Mouse (Mus musculus): ENCODE data around the gene Zfp579. TPM values are rescaled to one million over a fixed set of nuclear protein-coding genes. Genes with fewer than 3 reads are reported as not detected.
A peak's percentile ranks its signal among the peaks of the same experiment; 100 is the strongest.

Zfp579 gene
- polyA plus RNA-seq, 1 experiment: 168 TPM

GRCm38 (mm10) chr7:4993347-4993998 lies 2.5 kb downstream of the Zfp579 start:
- TF ChIP-seq CTCF (IDR thresholded peaks at IDR 0.05; ENCODE audit: borderline replicate concordance, extremely low read depth, insufficient read depth, insufficient read length): no peak

DNA sequence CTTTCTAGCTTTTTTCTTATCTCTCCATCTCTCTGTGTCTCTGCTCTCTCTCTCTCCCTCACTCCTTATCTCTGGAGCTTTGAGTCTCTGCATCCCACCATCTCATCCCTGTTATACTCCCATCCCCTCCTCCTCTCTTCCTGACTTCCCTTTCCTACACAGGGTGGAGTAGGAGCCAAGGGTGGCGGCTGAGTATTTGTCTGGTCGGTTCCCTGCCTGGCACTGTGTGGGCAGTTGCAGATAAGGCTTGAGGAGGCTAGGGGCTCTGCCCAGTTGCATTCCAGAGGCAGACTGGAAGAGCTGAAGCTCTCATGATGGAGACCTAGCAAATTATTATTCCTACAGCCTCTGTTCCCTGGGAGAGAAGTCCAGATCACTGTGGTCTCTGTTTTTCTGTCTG lies 7.7 kb downstream of the Zfp579 start:
- TF ChIP-seq POLR2A (IDR thresholded peaks at IDR 0.05; ENCODE audit: borderline replicate concordance, extremely low read depth, insufficient read depth, insufficient read length, poor library complexity, severe bottlenecking) (no peak), CTCF (IDR thresholded peaks at IDR 0.05; ENCODE audit: borderline replicate concordance, extremely low read depth, insufficient read depth, insufficient read length) (no peak)
- DNase-seq (ENCODE audit: low read depth): no peak

More at GRCm38 (mm10) chr7:4993347-4993998, 2.5 kb downstream of the Zfp579 start:
- no peak for DNase-seq (ENCODE audit: low read depth)

GRCm38 (mm10) chr7:4976832-4977231 lies 19.1 kb downstream of the Zfp579 start:
- DNase-seq (ENCODE audit: low read depth): no peak

GRCm38 (mm10) chr7:4975455-4975854 lies 20.5 kb downstream of the Zfp579 start:
- no peak for DNase-seq (ENCODE audit: low read depth)
- TF ChIP-seq CTCF (IDR thresholded peaks at IDR 0.05; ENCODE audit: borderline replicate concordance, extremely low read depth, insufficient read depth, insufficient read length): no peak

More at GRCm38 (mm10) chr7:4976832-4977231, 19.1 kb downstream of the Zfp579 start:
- peak; percentile 14; the same call in 1 of the 2 replicates for TF ChIP-seq CTCF (IDR thresholded peaks at IDR 0.05; ENCODE audit: borderline replicate concordance, extremely low read depth, insufficient read depth, insufficient read length)
- no peak for TF ChIP-seq POLR2A (IDR thresholded peaks at IDR 0.05; ENCODE audit: borderline replicate concordance, extremely low read depth, insufficient read depth, insufficient read length, poor library complexity, severe bottlenecking)

- no peak for DNase-seq (ENCODE audit: low read depth)
- TF ChIP-seq POLR2A (IDR thresholded peaks at IDR 0.05; ENCODE audit: borderline replicate concordance, extremely low read depth, insufficient read depth, insufficient read length, poor library complexity, severe bottlenecking) (no peak), CTCF (IDR thresholded peaks at IDR 0.05; ENCODE audit: borderline replicate concordance, extremely low read depth, insufficient read depth, insufficient read length) (no peak)
Observed at GRCm38 (mm10) chr7:4972321-4973047, 23.5 kb downstream of the Zfp579 start.

GRCm38 (mm10) chr7:4971710-4972109 lies 24.2 kb downstream of the Zfp579 start:
- no peak for DNase-seq (ENCODE audit: low read depth)
- TF ChIP-seq CTCF (IDR thresholded peaks at IDR 0.05; ENCODE audit: borderline replicate concordance, extremely low read depth, insufficient read depth, insufficient read length): no peak
- TF ChIP-seq POLR2A (IDR thresholded peaks at IDR 0.05; ENCODE audit: borderline replicate concordance, extremely low read depth, insufficient read depth, insufficient read length, poor library complexity, severe bottlenecking): no peak

- no peak for TF ChIP-seq CTCF (IDR thresholded peaks at IDR 0.05; ENCODE audit: borderline replicate concordance, extremely low read depth, insufficient read depth, insufficient read length)
- no peak for TF ChIP-seq POLR2A (IDR thresholded peaks at IDR 0.05; ENCODE audit: borderline replicate concordance, extremely low read depth, insufficient read depth, insufficient read length, poor library complexity, severe bottlenecking)
- DNase-seq (ENCODE audit: low read depth): no peak
Observed at GRCm38 (mm10) chr7:4971068-4971467, 24.9 kb downstream of the Zfp579 start, which contains the start of gene Sbk3. Sbk3 (minus strand) TSS chr7:4971168.

GRCm38 (mm10) chr7:4964988-4965387 lies 31.0 kb downstream of the Zfp579 start:
- DNase-seq (ENCODE audit: low read depth): no peak
- TF ChIP-seq CTCF (IDR thresholded peaks at IDR 0.05; ENCODE audit: borderline replicate concordance, extremely low read depth, insufficient read depth, insufficient read length) (no peak), POLR2A (IDR thresholded peaks at IDR 0.05; ENCODE audit: borderline replicate concordance, extremely low read depth, insufficient read depth, insufficient read length, poor library complexity, severe bottlenecking) (no peak)

GRCm38 (mm10) chr7:4964272-4964671 lies 31.7 kb downstream of the Zfp579 start, which contains the start of gene Sbk2:
Sbk2 (minus strand) TSS chr7:4964406.
- no peak for TF ChIP-seq POLR2A (IDR thresholded peaks at IDR 0.05; ENCODE audit: borderline replicate concordance, extremely low read depth, insufficient read depth, insufficient read length, poor library complexity, severe bottlenecking)
- TF ChIP-seq CTCF (IDR thresholded peaks at IDR 0.05; ENCODE audit: borderline replicate concordance, extremely low read depth, insufficient read depth, insufficient read length): peak; percentile 60

DNA sequence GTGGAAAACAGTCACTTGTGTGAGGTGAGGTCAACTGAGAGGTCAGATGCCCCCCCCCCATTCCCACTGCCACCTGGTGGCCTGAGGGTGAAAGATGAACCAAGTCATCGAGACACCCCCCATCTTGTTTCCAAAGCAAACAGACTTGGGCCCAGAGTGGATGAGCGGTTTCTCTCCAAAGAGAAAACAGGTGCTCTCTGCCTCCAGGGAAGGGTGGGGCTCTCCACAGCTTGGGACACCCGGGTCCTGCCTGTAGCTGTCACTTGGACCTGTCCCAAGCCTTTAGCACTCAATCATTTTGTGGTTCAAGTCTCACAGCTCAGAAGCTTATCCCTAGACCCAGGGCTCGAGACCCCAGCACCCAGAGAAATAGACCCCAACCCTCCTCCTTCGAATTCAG lies 32.4 kb downstream of the Zfp579 start:
- DNase-seq (ENCODE audit: low read depth): no peak
- TF ChIP-seq CTCF (IDR thresholded peaks at IDR 0.05; ENCODE audit: borderline replicate concordance, extremely low read depth, insufficient read depth, insufficient read length): no peak
- TF ChIP-seq POLR2A (IDR thresholded peaks at IDR 0.05; ENCODE audit: borderline replicate concordance, extremely low read depth, insufficient read depth, insufficient read length, poor library complexity, severe bottlenecking): no peak

More at GRCm38 (mm10) chr7:4964272-4964671, 31.7 kb downstream of the Zfp579 start, which contains the start of gene Sbk2:
- peak; percentile 71 for DNase-seq (ENCODE audit: low read depth)

DNA sequence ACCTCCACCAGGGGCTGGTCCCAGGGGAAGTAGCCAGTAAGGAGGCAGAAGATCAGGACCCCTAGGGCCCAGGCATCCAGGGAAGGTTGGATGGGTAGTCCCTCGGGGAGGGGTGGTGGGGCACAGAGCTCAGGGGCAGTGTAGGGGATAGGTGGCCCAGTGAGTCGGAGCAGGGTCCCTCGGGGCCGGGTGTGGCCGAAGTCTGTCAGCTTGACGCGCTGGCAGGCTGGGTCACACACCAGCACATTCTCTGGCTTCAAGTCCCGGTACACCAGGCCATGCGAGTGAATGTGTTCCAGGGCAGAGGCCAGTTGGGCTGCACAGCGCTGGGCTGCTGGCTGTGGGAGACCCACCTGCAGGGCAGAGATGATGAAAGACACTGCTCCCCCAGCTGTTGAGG lies 38.6 kb downstream of the Zfp579 start:
- TF ChIP-seq CTCF (IDR thresholded peaks at IDR 0.05; ENCODE audit: borderline replicate concordance, extremely low read depth, insufficient read depth, insufficient read length): no peak
- TF ChIP-seq POLR2A (IDR thresholded peaks at IDR 0.05; ENCODE audit: borderline replicate concordance, extremely low read depth, insufficient read depth, insufficient read length, poor library complexity, severe bottlenecking): no peak
- no peak for DNase-seq (ENCODE audit: low read depth)
